Mouse (Mus musculus): ENCODE results near the gene Nhlrc4. TPM values are rescaled to one million over a fixed set of nuclear protein-coding genes. Genes with fewer than 3 reads are reported as not detected.

The Nhlrc4 gene
- polyA plus RNA-seq, 3 experiments from 2014 or later: not detected

GRCm38 (mm10) chr17:25919786-25920642 lies 24.7 kb downstream of the Nhlrc4 start:
- peak; percentile 93 for ATAC-seq

GRCm38 (mm10) chr17:25919144-25919785 lies 25.5 kb downstream of the Nhlrc4 start, which contains the start of gene Rab40c:
Rab40c (minus strand) TSS chr17:25919727.
- ATAC-seq: no peak

- no peak for ATAC-seq
Measured at GRCm38 (mm10) chr17:25918037-25918750, 26.6 kb downstream of the Nhlrc4 start.

GRCm38 (mm10) chr17:25916931-25917647 lies 27.7 kb downstream of the Nhlrc4 start:
- no peak for ATAC-seq

GRCm38 (mm10) chr17:25914295-25914694 lies 30.5 kb downstream of the Nhlrc4 start:
- ATAC-seq: no peak

- no peak for ATAC-seq
Measured at GRCm38 (mm10) chr17:25913877-25914275, 30.9 kb downstream of the Nhlrc4 start.

GRCm38 (mm10) chr17:25913186-25913876 lies 31.4 kb downstream of the Nhlrc4 start:
- ATAC-seq: no peak

GRCm38 (mm10) chr17:25911816-25912215 lies 32.9 kb downstream of the Nhlrc4 start:
- no peak for ATAC-seq

GRCm38 (mm10) chr17:25907640-25908039 lies 37.1 kb downstream of the Nhlrc4 start:
- ATAC-seq: no peak

GRCm38 (mm10) chr17:25903061-25903460 lies 41.7 kb downstream of the Nhlrc4 start:
- no peak for ATAC-seq

GRCm38 (mm10) chr17:25900193-25900592 lies 44.6 kb downstream of the Nhlrc4 start:
- no peak for ATAC-seq

- ATAC-seq: no peak
Measured at GRCm38 (mm10) chr17:25895891-25896290, 48.9 kb downstream of the Nhlrc4 start.

GRCm38 (mm10) chr17:25895415-25895814 lies 49.3 kb downstream of the Nhlrc4 start:
- no peak for ATAC-seq

GRCm38 (mm10) chr17:25893975-25894617 lies 50.7 kb downstream of the Nhlrc4 start:
- peak; percentile 71 for ATAC-seq

Other genes starting within 250 kb of the Nhlrc4 start
- not detected for gene Gng13, start 227.8 kb downstream of the Nhlrc4 start, polyA plus RNA-seq (2017; shearing (Covaris generic))
- gene Chtf18, start 217.5 kb downstream of the Nhlrc4 start, polyA plus RNA-seq (2017; shearing (Covaris generic)): 10 to 100 TPM in 1 of 3 experiments, 1 to 10 TPM in 2; 1.4 to 12.9 (median 3.9) TPM
- gene Rpusd1, start 217.3 kb downstream of the Nhlrc4 start, polyA plus RNA-seq (2017; shearing (Covaris generic)): 10 to 100 TPM in 2 of 3 experiments, 1 to 10 TPM in 1; 8.6 to 12.5 (median 11.2) TPM
- not detected for gene Mslnl, start 208.9 kb downstream of the Nhlrc4 start, polyA plus RNA-seq (2017; shearing (Covaris generic))
- not detected for gene Msln, start 190.6 kb downstream of the Nhlrc4 start, polyA plus RNA-seq (2017; shearing (Covaris generic))
- gene Narfl, start 171.2 kb downstream of the Nhlrc4 start, polyA plus RNA-seq (2017; shearing (Covaris generic)): 10 to 100 TPM; 16.4 to 18.4 (median 17.0) TPM
- gene Haghl, start 159.3 kb downstream of the Nhlrc4 start, polyA plus RNA-seq (2017; shearing (Covaris generic)): 10 to 100 TPM; 23.1 to 41.8 (median 31.1) TPM
- gene Ccdc78, start 158.4 kb downstream of the Nhlrc4 start, polyA plus RNA-seq (2017; shearing (Covaris generic)): under 1 TPM in 2 of 3 experiments, not detected in 1; 0.50 to 0.75 TPM
- gene Fam173a, start 152.1 kb downstream of the Nhlrc4 start, polyA plus RNA-seq (2017; shearing (Covaris generic)): 100 to 1,000 TPM; 158 to 288 (median 193) TPM
- not detected for gene AC134908.4, start 149.3 kb downstream of the Nhlrc4 start, polyA plus RNA-seq (2017; shearing (Covaris generic))
- gene Metrn, start 147.8 kb downstream of the Nhlrc4 start, polyA plus RNA-seq (2017; shearing (Covaris generic)): 1 to 10 TPM; 3.3 to 5.7 (median 5.6) TPM
- gene Fbxl16, start 135.9 kb downstream of the Nhlrc4 start, polyA plus RNA-seq (2017; shearing (Covaris generic)): not detected
- 10 to 100 TPM; 13.8 to 23.4 (median 19.3) TPM for gene Wdr24, start 121.3 kb downstream of the Nhlrc4 start, polyA plus RNA-seq (2017; shearing (Covaris generic))
- gene Jmjd8, start 116.1 kb downstream of the Nhlrc4 start, polyA plus RNA-seq (2017; shearing (Covaris generic)): 10 to 100 TPM; 12.5 to 26.2 (median 23.9) TPM
- 10 to 100 TPM; 60.7 to 79.7 (median 78.2) TPM for gene Stub1, start 111.6 kb downstream of the Nhlrc4 start, polyA plus RNA-seq (2017; shearing (Covaris generic))
- gene Rhbdl1, start 107.7 kb downstream of the Nhlrc4 start, polyA plus RNA-seq (2017; shearing (Covaris generic)): 1 to 10 TPM in 1 of 3 experiments, not detected in 2; 1.7 TPM
- gene Gm20683, start 103.2 kb downstream of the Nhlrc4 start, polyA plus RNA-seq (2017; shearing (Covaris generic)): 1 to 10 TPM in 1 of 3 experiments, under 1 TPM in 2; 0.26 to 1.1 (median 0.67) TPM
- 10 to 100 TPM; 21.2 to 32.3 (median 23.4) TPM for gene Rhot2, start 100.1 kb downstream of the Nhlrc4 start, polyA plus RNA-seq (2017; shearing (Covaris generic))
- gene Wdr90, start 83.5 kb downstream of the Nhlrc4 start, polyA plus RNA-seq (2017; shearing (Covaris generic)): 1 to 10 TPM; 3.3 to 7.0 (median 6.8) TPM
- 1 to 10 TPM; 2.5 to 3.9 (median 3.5) TPM for gene Mcrip2, start 76.2 kb downstream of the Nhlrc4 start, polyA plus RNA-seq (2017; shearing (Covaris generic))
- 100 to 1,000 TPM in 1 of 3 experiments, 10 to 100 TPM in 2; 91.1 to 121 (median 98.2) TPM for gene Mettl26, start 69.9 kb downstream of the Nhlrc4 start, polyA plus RNA-seq (2017; shearing (Covaris generic))
- gene Wfikkn1, start 64.1 kb downstream of the Nhlrc4 start, polyA plus RNA-seq (2017; shearing (Covaris generic)): 1 to 10 TPM in 2 of 3 experiments, under 1 TPM in 1; 0.93 to 1.9 (median 1.4) TPM
- gene Rab40c, start 25.2 kb downstream of the Nhlrc4 start, polyA plus RNA-seq (2017; shearing (Covaris generic)): 1 to 10 TPM; 6.0 to 7.9 (median 7.5) TPM
- gene Pigq, start within 50 bp of the Nhlrc4 start, polyA plus RNA-seq (2017; shearing (Covaris generic)): 10 to 100 TPM; 22.0 to 28.6 (median 27.4) TPM
- gene A930017K11Rik, start 7.6 kb upstream of the Nhlrc4 start, polyA plus RNA-seq (2017; shearing (Covaris generic)): not detected
- gene Capn15, start 40.8 kb upstream of the Nhlrc4 start, polyA plus RNA-seq (2017; shearing (Covaris generic)): 1 to 10 TPM; 5.6 to 6.0 (median 5.7) TPM
- gene Rab11fip3, start 124.6 kb upstream of the Nhlrc4 start, polyA plus RNA-seq (2017; shearing (Covaris generic)): 1 to 10 TPM; 1.6 to 3.0 (median 2.7) TPM
- gene Decr2, start 145.4 kb upstream of the Nhlrc4 start, polyA plus RNA-seq (2017; shearing (Covaris generic)): 10 to 100 TPM; 14.2 to 26.5 (median 21.7) TPM
- gene Nme4, start 150.6 kb upstream of the Nhlrc4 start, polyA plus RNA-seq (2017; shearing (Covaris generic)): 1 to 10 TPM in 1 of 3 experiments, under 1 TPM in 2; 0.39 to 1.0 (median 0.52) TPM
- gene Tmem8, start 168.3 kb upstream of the Nhlrc4 start, polyA plus RNA-seq (2017; shearing (Covaris generic)): 1 to 10 TPM; 6.0 to 8.5 (median 6.3) TPM
- gene Mrpl28, start 178.5 kb upstream of the Nhlrc4 start, polyA plus RNA-seq (2017; shearing (Covaris generic)): 100 to 1,000 TPM in 2 of 3 experiments, 10 to 100 TPM in 1; 94.6 to 150 (median 125) TPM
- gene Axin1, start 193.7 kb upstream of the Nhlrc4 start, polyA plus RNA-seq (2017; shearing (Covaris generic)): 10 to 100 TPM; 10.3 to 11.0 (median 10.9) TPM